Mouse (Mus musculus) E14TG2a.4 (cell line): ENCODE results near the gene Acrbp.

Source experiments
- CTCF ChIP-seq: conservative IDR thresholded peaks from 2 replicates; pipeline ENCODE4 v1.5.1; 2014; ENCODE audit warnings: low read length
- NANOG ChIP-seq: IDR thresholded peaks from 2 replicates; pipeline ENCODE4 v1.6.1; 2014; ENCODE audit warnings: borderline replicate concordance, low read length, mixed read lengths
- POU5F1 ChIP-seq: IDR thresholded peaks from 2 replicates; pipeline ENCODE4 v1.6.1; 2014; ENCODE audit warnings: low read length, borderline replicate concordance

- TF ChIP-seq CTCF (no peak), NANOG (no peak), POU5F1 (no peak)
Measured at GRCm38 (mm10) chr6:125009129-125009180, 40.5 kb upstream of the Acrbp start, which contains the start of gene Zfp384.
